Mouse (Mus musculus): ENCODE measurements around the gene S1pr4.

The S1pr4 gene

DNA sequence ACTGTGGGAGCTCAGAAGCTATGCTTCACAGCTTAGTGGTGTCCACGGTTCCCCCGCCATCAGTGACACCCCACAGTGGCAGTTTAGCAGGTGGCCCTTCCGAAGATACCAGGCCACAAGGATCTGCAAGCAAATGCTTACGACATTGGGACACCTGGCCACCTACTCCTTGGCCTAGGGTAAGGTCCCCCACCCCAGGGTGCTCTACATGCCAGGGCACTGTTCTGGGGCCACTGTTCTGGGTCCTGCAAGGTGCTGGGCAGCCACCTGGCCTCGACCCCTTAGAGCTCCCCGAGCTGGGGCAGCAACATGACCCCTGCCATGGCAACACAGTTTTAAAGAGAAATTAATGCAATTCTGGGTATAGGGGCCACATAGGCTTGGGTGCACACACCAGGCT is 4.8 kb downstream of the S1pr4 start:
- CTCF ChIA-PET: interaction anchor here (0.9 to 1.5 kb wide), 2 partner anchors 9 to 302 kb away, joined by 3 read pairs; no protein-coding TSS in a partner anchor

GRCm38 (mm10) chr10:81494260-81495041 is 5.5 kb downstream of the S1pr4 start:
- CTCF ChIA-PET: interaction anchor here (0.7 to 1.4 kb wide), 4 partner anchors 29 to 302 kb away, joined by 3 to 16 read pairs (median 3); partner anchors contain the start of gene Gna15

GRCm38 (mm10) chr10:81493601-81494220 is 6.2 kb downstream of the S1pr4 start:
- CTCF ChIA-PET: interaction anchor here (0.7 to 1.4 kb wide), 2 partner anchors 58 to 68 kb away, joined by 3 to 16 read pairs; no protein-coding TSS in a partner anchor

DNA sequence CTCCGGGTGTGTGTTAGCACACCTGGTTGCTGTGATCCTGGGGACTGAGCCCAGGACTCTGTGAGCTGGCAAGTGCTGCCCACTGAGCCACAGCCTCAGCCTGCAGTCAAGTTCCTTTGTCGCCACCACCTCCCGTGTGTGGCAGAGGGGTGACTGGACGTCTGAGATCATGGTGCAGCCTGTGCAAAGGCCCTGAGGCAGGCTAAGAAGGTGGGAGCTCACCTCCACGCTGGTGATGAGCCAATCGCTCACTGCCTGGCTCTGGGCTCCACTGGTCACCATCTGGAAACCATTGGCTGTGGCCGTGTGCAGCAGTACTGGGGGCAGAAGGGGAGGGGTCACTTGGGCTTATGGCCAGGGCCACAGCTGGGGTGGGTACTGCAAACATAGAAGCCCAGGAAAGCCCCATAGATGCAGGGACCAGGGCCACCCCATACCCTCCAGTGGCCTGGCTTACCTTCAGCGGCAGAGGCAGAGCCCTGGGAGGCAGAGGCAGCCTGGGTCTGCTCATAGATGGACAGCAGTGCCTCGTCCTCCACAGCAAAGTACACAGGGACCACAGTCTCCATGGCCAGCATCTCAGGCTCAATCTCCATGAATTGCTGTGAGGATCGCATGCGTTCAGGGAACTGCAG is 7.2 kb downstream of the S1pr4 start:
- CTCF ChIA-PET: no interaction called here

- CTCF ChIA-PET: interaction anchor here (0.6 kb wide), 1 partner anchor 13 kb away, joined by 5 read pairs; no protein-coding TSS in a partner anchor
Measured at GRCm38 (mm10) chr10:81491018-81491417, 8.9 kb downstream of the S1pr4 start.

DNA sequence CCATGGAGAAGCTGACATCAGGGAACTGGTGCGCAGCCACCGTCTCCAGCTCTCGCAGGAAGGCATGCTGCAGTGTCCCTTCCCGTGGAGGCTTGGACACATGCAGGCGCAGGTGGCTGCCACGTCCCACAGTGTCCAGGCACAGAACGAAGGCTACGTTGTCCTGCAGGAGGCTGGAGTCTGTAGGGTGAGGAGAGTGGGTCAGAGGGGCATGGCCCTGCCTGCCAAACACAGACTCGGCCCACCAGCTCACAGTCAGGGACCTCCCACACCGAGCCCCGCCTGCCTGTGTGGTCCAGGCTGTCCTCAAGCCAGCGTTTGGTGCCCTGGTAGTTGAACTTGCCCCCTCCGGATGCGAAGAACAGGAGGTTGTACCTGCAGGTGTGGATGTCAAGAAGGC is 10.0 kb downstream of the S1pr4 start:
- CTCF ChIA-PET: interaction anchor here (0.6 to 0.7 kb wide), 2 partner anchors 8 to 294 kb away, joined by 3 read pairs; no protein-coding TSS in a partner anchor

- CTCF ChIA-PET: no interaction called here
Measured at GRCm38 (mm10) chr10:81488081-81488480, 11.9 kb downstream of the S1pr4 start.

- CTCF ChIA-PET: interaction anchor here (1.1 kb wide), 1 partner anchor 9 kb away, joined by 3 read pairs; the partner anchor contains the start of gene Ncln
Measured at GRCm38 (mm10) chr10:81486496-81486895, 13.4 kb downstream of the S1pr4 start.

- CTCF ChIA-PET: interaction anchor here (0.5 to 1.1 kb wide), 3 partner anchors 10 to 140 kb away, joined by 3 to 5 read pairs (median 4); partner anchors contain the start of gene Ncln
Measured at GRCm38 (mm10) chr10:81485479-81486018, 14.4 kb downstream of the S1pr4 start.

- CTCF ChIA-PET: interaction anchor here (0.5 to 1.1 kb wide), 2 partner anchors 66 to 139 kb away, joined by 4 to 5 read pairs; no protein-coding TSS in a partner anchor
Measured at GRCm38 (mm10) chr10:81485060-81485449, 14.9 kb downstream of the S1pr4 start.

DNA sequence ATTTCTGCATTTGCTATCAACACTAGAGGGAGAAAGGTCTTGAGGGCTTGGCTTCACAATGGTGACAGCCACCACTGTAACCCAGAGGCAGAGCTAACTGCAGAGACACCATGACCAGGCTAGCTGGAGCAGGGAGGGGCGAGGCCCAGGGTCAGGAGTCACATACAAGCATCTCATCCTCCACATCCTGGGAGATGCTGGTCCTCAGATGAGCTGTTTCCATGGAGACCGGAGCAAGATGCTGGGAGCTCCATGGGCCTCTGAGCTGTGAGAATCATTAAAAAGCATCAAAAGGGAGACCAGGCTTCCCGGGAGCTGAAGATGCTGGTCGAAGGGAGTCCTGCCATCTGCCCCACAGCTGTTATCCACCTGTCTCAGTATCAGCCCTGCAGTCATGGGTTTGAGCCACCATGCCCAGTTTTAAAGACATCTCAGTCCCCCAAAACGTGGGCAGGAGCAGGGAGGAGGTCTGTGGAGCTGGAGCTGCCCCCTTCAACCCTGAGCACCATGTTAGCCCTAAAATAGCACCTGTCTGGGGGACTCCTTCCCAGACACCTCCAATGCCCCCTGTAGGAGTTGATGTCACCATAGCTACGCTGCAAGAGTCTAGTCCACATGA is 15.4 kb downstream of the S1pr4 start:
- CTCF ChIA-PET: interaction anchor here (0.5 to 1.1 kb wide), 2 partner anchors 66 to 139 kb away, joined by 4 to 5 read pairs; no protein-coding TSS in a partner anchor

DNA sequence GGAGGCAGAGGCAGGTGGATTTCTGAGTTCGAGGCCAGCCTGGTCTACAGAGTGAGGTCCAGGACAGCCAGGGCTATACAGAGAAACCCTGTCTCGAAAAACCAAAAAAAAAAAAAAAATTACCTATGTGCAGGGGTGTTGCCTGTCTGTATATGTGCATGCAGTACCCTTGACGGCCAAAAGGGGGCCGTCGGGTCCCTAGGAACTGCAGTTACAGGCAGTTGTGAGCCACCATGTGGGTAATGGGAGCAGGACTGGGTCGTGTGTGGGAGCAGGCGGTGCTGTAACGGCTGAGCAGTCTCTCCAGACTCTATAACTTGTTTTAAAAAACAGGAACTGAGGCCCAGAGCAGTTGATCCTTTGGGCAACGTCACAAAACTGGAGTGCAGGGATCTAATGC is 15.9 kb downstream of the S1pr4 start:
- CTCF ChIA-PET: no interaction called here

DNA sequence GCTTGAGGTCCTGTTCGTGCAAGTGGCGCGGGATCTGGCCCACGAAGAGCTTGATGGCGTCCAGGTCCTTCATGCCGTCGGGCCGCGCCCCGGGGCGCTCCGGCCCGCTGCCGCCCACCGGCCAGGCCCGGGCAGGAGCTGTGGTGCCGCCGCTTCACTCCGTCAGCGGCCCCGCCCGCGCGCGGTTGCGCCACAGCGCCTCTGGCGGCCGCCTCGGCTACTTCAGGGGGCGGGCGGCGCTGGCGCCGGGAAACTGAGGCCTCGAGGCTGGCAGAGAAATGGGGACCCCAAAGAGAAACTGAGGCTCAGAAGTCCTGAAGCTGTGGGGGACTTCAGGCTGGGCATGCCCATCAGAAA is 17.4 kb downstream of the S1pr4 start, which contains the start of gene Celf5:
Celf5 (minus strand) TSS at position 177 of the 357 bp plus-strand sequence.
- CTCF ChIA-PET: no interaction called here

DNA sequence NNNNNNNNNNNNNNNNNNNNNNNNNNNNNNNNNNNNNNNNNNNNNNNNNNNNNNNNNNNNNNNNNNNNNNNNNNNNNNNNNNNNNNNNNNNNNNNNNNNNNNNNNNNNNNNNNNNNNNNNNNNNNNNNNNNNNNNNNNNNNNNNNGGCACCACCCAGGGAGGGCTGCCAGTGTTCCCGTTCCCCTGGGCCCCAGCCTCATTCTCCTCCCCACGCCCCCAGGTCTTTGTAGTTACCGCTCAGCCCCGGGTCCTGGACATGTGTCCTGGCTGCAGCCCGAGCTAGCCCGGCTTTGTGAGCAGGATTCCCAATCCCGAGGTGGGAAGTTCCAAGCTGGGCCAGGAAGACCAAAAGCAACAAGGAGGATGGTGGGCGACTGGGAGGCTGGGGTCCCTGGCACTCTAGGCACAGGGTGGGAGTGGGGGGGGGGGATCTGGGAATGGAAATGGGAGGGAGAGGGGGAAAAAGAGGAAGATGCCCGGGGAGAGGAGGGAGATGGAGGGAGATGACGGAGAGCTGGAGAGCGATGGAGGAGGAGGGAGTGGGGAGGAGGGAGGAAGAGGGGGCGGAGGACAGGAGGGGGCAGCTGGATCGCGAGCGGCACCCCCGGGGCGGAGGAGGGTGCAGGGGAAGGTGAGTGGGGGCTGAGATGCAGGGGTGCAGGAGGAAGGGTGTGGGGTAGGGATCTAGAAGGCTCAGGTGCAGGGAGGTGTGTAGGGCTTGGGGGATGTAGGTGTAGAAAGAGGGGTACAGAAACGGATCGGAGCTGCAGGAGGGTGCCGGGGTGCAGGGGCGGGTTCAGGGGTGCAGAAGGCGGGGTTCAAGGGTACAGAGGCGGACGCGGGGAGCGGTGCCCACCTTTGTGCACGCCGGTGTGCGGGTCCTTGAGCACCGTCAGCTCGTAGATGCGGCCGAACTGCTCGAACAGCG is 18.1 kb downstream of the S1pr4 start:
- CTCF ChIA-PET: interaction anchor here (0.6 to 0.7 kb wide), 2 partner anchors 68 to 141 kb away, joined by 3 to 9 read pairs; no protein-coding TSS in a partner anchor

DNA sequence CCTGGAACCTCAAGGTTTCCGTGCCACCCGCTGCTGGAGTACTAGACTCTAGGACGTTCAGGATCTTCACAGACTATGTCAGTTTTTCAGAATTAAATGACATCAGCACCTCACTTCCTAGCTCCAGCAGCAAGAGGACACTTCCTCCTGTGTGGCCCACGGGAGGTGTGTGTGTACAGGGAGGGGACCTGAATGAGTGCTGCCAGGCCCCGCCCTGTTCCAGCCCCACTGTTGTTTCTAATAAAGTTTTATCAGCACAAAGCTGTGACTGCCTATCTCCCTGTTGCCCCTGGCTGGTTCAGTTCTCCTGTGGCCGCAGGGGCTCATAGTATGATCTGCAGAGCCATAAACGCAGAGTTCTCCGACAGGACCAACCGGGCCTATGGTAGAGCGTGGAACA is 25.5 kb downstream of the S1pr4 start:
- CTCF ChIA-PET: no interaction called here

DNA sequence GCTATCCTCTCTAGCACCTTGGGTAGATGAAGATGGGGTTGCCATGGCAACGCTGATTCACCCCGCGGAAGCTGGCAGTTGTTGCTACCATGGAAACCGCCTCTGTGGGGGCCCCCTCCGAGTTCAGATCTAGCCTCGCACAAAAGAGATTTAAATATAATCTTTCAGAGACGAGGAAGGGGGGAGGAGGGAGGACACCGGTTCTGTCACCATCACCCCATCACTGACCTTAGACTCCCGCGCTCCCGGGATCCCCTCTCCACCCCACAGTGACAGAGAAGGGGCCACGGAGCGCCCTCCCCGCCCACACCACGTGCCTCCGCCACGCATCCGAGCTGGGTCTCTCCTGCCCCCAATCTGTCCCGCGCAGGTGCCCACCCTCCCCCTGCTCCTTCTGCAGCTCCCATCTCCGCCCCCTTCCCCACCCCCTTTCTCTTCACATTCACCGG is 26.9 kb downstream of the S1pr4 start:
- CTCF ChIA-PET: no interaction called here

- CTCF ChIA-PET: no interaction called here
Measured at GRCm38 (mm10) chr10:81472403-81473002, 27.4 kb downstream of the S1pr4 start.

GRCm38 (mm10) chr10:81470454-81470853 is 29.5 kb downstream of the S1pr4 start:
- CTCF ChIA-PET: interaction anchor here (0.7 kb wide), 1 partner anchor 96 kb away, joined by 3 read pairs; no protein-coding TSS in a partner anchor

- CTCF ChIA-PET: no interaction called here
Measured at GRCm38 (mm10) chr10:81469253-81469652, 30.7 kb downstream of the S1pr4 start.

Data from spleen, embryonic (tissue).